Mouse (Mus musculus) C2C12 (cell line): ENCODE measurements around the gene Sipa1. TPM values are rescaled to one million over a fixed set of nuclear protein-coding genes. Genes with fewer than 3 reads are reported as not detected.

ENCODE experiments used
- H3K27me3 ChIP-seq: one replicate; pipeline ENCODE4 v1.6.1; 2011; ENCODE audit not compliant: control insufficient read depth, insufficient read depth, insufficient read length
- H3K36me3 ChIP-seq: one replicate; pipeline ENCODE4 v1.6.1; 2011; ENCODE audit not compliant: control insufficient read depth, insufficient read depth
- H3K4me3 ChIP-seq: one replicate; pipeline ENCODE4 v1.5.1; 2011; ENCODE audit warnings: mild to moderate bottlenecking, control low read depth; ENCODE audit not compliant: poor library complexity, insufficient read depth, severe bottlenecking
- H3K79me2 ChIP-seq: one replicate; pipeline ENCODE4 v1.6.1; 2011; ENCODE audit not compliant: control insufficient read depth, insufficient read depth
- H3K79me3 ChIP-seq: one replicate; pipeline ENCODE4 v1.6.1; 2011; ENCODE audit warnings: low read depth, control low read depth
- H3ac ChIP-seq: one replicate; pipeline ENCODE3; 2011; ENCODE audit warnings: low read depth; ENCODE audit not compliant: control insufficient read depth, insufficient read length
- CEBPB ChIP-seq: IDR thresholded peaks from one replicate; pipeline ENCODE4 v1.6.1; 2011; ENCODE audit warnings: low read depth, mild to moderate bottlenecking, control low read depth, moderate library complexity
- CTCF ChIP-seq: IDR thresholded peaks from one replicate; pipeline ENCODE4 v1.5.1; 2011; ENCODE audit not compliant: control insufficient read depth, insufficient read depth, insufficient read length
- FOSL1 ChIP-seq: IDR thresholded peaks from one replicate; pipeline ENCODE4 v1.8.0; 2011; ENCODE audit warnings: mild to moderate bottlenecking, low read length; ENCODE audit not compliant: poor library complexity, insufficient read depth, severe bottlenecking
- MAX ChIP-seq: IDR thresholded peaks from one replicate; pipeline ENCODE4 v1.6.1; 2011; ENCODE audit warnings: mild to moderate bottlenecking, control low read depth
- MYOD1 ChIP-seq: IDR thresholded peaks from one replicate; pipeline ENCODE4 v1.6.1; 2011; ENCODE audit warnings: low read depth; ENCODE audit not compliant: control insufficient read depth, insufficient read length
- MYOG ChIP-seq: IDR thresholded peaks from one replicate; pipeline ENCODE4 v1.6.1; 2011; ENCODE audit not compliant: control insufficient read depth, insufficient read length; ENCODE audit errors: extremely low read depth
- USF1 ChIP-seq: IDR thresholded peaks from one replicate; pipeline ENCODE4 v1.6.1; 2011; ENCODE audit warnings: low read depth, mild to moderate bottlenecking, control low read depth, moderate library complexity
- polyA plus RNA-seq: library from polyadenylated mRNA; unstranded; fragments of >200 nt; fragmentation: generic; extraction: Trizol; gene quantifications from one replicate; pipeline ENCODE4 v1.2.1, GENCODE M21; 2012; ENCODE audit warnings: missing spikeins

The Sipa1 gene
- polyA plus RNA-seq, 1 experiment = 22.9 TPM

GRCm38 (mm10) chr19:5646731-5647330 lies 16.7 kb downstream of the Sipa1 start:
- TF ChIP-seq CTCF (no peak), USF1 (no peak), MYOG (no peak), CEBPB (no peak), MYOD1 (no peak), FOSL1 (no peak), MAX (no peak)
- no peak overlapping the region for H3ac ChIP-seq
- H3K79me2 ChIP-seq = no peaks in the 10 kb centered on the region
- H3K36me3 ChIP-seq = peaks cover 71% of the 10 kb centered on the region
- no peaks in the 10 kb centered on the region for H3K27me3 ChIP-seq
- no peak overlapping the region for H3K4me3 ChIP-seq
- no peaks in the 10 kb centered on the region for H3K79me3 ChIP-seq

GRCm38 (mm10) chr19:5645280-5645679 lies 18.2 kb downstream of the Sipa1 start:
- Histone ChIP-seq H3K27me3 (no peaks in the 10 kb centered on the region), H3K79me2 (peaks cover 2% of the 10 kb centered on the region), H3K36me3 (peaks cover 70% of the 10 kb centered on the region), H3K79me3 (no peaks in the 10 kb centered on the region), H3ac (no peak overlapping the region), H3K4me3 (no peak overlapping the region)
- TF ChIP-seq MAX (no peak), MYOD1 (no peak), USF1 (no peak), FOSL1 (no peak), CTCF (no peak), MYOG (no peak), CEBPB (no peak)

GRCm38 (mm10) chr19:5641641-5642040 lies 21.9 kb downstream of the Sipa1 start:
- Histone ChIP-seq H3K79me2 (peaks cover 28% of the 10 kb centered on the region), H3K4me3 (no peak overlapping the region), H3K27me3 (no peaks in the 10 kb centered on the region), H3K36me3 (peaks cover 75% of the 10 kb centered on the region), H3ac (no peak overlapping the region), H3K79me3 (peaks cover 12% of the 10 kb centered on the region)
- TF ChIP-seq MYOG = no peak
- no peak for TF ChIP-seq USF1
- no peak for TF ChIP-seq MAX
- no peak for TF ChIP-seq CTCF
- TF ChIP-seq MYOD1 = no peak
- TF ChIP-seq CEBPB = no peak
- no peak for TF ChIP-seq FOSL1

DNA sequence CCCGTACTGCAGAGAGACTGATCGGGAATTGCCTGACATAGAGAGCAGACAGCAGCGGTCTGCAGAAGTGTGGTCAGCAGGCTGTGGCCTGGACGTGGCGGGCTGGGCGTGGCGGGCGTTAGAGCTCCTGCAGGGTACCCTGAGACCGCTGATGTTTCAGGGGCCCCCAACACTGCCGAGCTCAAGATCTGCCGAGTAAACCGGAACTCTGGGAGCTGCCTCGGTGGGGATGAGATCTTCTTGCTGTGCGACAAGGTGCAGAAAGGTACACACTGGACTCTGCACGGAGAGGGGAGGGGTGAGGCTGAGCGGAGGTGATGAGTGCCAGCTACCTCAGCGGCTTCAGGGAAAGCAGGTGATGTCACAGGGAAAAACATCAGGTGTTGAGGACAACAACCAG lies 22.5 kb downstream of the Sipa1 start:
- Histone ChIP-seq H3K79me3 (peaks cover 12% of the 10 kb centered on the region), H3K4me3 (no peak overlapping the region), H3ac (no peak overlapping the region), H3K79me2 (peaks cover 28% of the 10 kb centered on the region), H3K36me3 (peaks cover 72% of the 10 kb centered on the region), H3K27me3 (no peaks in the 10 kb centered on the region)
- no peak for TF ChIP-seq MAX
- TF ChIP-seq CEBPB = no peak
- TF ChIP-seq USF1 = no peak
- TF ChIP-seq MYOD1 = no peak
- no peak for TF ChIP-seq CTCF
- no peak for TF ChIP-seq MYOG
- no peak for TF ChIP-seq FOSL1

DNA sequence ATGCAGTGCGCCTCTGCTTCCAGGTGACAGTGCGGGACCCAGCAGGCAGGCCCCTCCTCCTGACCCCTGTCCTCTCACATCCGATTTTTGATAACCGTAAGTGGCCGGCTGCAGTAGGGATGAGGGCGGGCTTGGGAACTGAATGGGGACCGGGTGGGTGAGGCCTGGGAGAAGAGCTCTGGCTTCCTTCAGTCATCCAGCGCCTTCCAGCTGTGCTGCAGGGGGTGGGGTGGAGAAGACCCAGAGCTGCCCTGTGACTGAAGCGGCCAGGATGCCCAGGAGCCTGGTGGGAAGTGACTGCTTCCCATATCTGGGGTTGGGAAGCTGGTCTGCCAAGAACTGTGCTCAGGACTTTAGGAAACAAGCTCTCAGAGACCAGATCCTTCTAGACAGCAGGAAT lies 23.2 kb downstream of the Sipa1 start:
- no peak overlapping the region for H3ac ChIP-seq
- peaks cover 65% of the 10 kb centered on the region for H3K36me3 ChIP-seq
- H3K4me3 ChIP-seq = no peak overlapping the region
- no peak for TF ChIP-seq MYOD1
- no peak for TF ChIP-seq CEBPB
- H3K27me3 ChIP-seq = no peaks in the 10 kb centered on the region
- peaks cover 12% of the 10 kb centered on the region for H3K79me3 ChIP-seq
- peaks cover 28% of the 10 kb centered on the region for H3K79me2 ChIP-seq

DNA sequence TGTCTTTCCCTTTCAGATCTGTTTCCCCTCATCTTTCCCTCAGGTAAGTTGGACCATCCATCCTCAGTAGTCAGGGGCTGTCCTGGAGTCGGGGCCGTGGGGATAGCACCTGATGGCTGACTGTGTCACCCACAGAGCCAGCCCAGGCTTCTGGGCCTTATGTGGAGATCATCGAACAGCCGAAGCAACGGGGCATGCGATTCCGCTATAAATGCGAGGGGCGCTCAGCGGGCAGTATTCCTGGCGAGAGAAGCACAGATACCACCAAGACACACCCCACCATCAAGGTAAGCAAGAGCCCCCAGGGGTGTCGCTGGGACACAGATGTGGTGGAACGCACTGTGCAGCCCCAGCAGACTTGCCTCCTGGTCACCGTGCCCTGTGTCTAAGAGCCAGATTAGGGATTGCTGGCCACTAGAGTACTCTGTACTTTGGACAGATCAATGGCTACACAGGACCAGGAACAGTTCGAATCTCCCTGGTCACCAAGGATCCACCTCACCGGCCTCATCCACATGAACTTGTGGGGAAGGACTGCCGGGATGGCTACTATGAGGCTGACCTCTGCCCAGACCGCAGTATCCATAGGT lies 25.0 kb downstream of the Sipa1 start:
- Histone ChIP-seq H3K79me3 (peaks cover 12% of the 10 kb centered on the region), H3ac (peak overlapping the region; percentile 66), H3K27me3 (no peaks in the 10 kb centered on the region), H3K36me3 (peaks cover 48% of the 10 kb centered on the region), H3K79me2 (peaks cover 28% of the 10 kb centered on the region), H3K4me3 (peak overlapping the region; percentile 75)
- TF ChIP-seq USF1 = no peak
- no peak for TF ChIP-seq MYOG
